Mouse (Mus musculus): ENCODE measurements around the gene Dnpep. TPM values are rescaled to one million over a fixed set of nuclear protein-coding genes. Genes with fewer than 3 reads are reported as not detected.

Dnpep gene
- total RNA-seq, 2 experiments from 2014 or later = 89.5 to 89.8 TPM

DNA sequence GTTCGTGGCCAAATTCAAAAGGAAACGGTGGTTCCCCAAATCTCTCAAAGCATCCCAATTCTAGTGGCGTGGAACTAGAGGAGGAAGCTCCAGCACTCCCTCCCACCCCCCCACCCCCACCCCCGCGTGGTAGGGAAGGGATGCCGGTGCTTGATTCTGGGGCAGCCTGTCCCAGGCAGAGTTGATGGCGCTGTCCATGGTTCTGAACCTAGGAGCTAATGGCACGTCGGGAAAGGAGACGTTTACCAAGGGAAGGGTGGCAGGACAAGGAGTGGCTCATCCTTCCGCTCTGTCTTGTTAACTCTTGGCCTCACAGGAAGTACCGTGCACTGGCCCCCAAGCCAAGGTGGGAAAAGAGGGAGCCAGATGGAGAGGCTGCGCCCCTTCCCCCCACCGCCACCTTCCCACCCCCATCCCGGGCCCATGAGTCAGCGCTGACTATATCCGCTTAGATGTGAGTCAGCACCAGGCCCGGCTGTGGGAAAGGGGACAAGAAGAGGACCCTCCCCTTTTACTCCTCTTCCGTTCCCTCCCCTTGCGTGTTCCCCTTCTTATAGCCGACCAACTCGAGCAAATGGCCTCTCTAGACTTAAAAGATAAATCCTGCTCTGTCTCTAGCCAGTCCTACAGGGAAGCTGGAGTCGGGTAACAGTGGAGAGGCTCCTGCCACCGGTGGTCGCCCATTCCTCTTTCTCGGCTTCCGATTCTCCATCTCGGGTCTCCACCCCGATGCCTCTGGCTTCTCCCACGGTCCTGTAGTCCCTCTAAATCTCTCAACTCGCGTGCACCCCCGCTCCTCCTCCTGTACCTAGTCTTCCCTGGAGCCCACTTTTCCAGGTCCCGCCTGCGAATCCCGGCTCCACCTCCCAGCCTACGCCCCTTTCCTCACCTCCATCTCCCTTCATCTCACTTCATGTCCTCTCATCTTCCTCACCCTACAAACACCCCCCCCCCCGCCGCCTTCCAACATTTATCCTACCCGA is 54.5 kb downstream of the Dnpep start:
- peak; percentile 85 for DNase-seq

DNA sequence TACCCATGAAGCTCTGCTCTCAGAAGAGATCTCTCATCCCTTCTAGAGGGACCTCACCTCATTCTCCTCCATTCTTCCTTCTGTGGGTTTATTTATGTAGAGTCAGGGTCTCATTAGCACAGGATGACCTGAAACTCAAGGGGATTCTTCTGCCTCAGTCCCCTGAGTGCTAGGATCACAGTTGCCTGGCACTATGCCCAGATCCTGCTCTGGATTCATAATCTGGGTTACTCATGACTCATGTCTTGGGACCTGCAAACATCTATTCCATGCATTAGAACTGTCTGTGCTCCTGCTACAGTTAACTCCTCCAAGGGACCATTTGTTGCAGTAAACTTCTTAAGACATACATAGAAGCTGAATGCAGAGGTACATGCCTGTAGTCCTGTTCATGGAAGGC is 56.5 kb downstream of the Dnpep start:
- DNase-seq = no peak

Other genes with a start within 250 kb of the Dnpep start
- gene Nhej1, start 192.8 kb downstream of the Dnpep start, total RNA-seq (2021) = 1 to 10 TPM; 2.3 to 3.1 TPM
- 1 to 10 TPM; 1.2 to 1.3 TPM for gene Slc23a3, start 184.1 kb downstream of the Dnpep start, total RNA-seq (2021)
- 10 to 100 TPM; 27.9 to 35.0 TPM for gene Cnppd1, start 175.3 kb downstream of the Dnpep start, total RNA-seq (2021)
- gene Retreg2, start 175.2 kb downstream of the Dnpep start, total RNA-seq (2021) = 10 to 100 TPM; 34.1 to 37.5 TPM
- 10 to 100 TPM; 17.3 to 20.6 TPM for gene Zfand2b, start 149.3 kb downstream of the Dnpep start, total RNA-seq (2021)
- 10 to 100 TPM; 20.0 to 24.1 TPM for gene Abcb6, start 137.6 kb downstream of the Dnpep start, total RNA-seq (2021)
- 10 to 100 TPM; 10.0 to 12.0 TPM for gene Ankzf1, start 125.8 kb downstream of the Dnpep start, total RNA-seq (2021)
- gene Atg9a, start 125.8 kb downstream of the Dnpep start, total RNA-seq (2021) = 10 to 100 TPM; 39.7 to 40.7 TPM
- gene Glb1l, start 107.2 kb downstream of the Dnpep start, total RNA-seq (2021) = 10 to 100 TPM; 10.7 to 12.7 TPM
- gene Stk16, start 107.2 kb downstream of the Dnpep start, total RNA-seq (2021) = 10 to 100 TPM; 65.6 to 67.0 TPM
- gene Tuba4a, start 98.1 kb downstream of the Dnpep start, total RNA-seq (2021) = 100 to 1,000 TPM; 371 to 462 TPM
- not detected for gene A630095N17Rik, start 85.9 kb downstream of the Dnpep start, total RNA-seq (2021)
- 10 to 100 TPM; 46.4 to 49.2 TPM for gene Dnajb2, start 81.6 kb downstream of the Dnpep start, total RNA-seq (2021)
- under 1 TPM; 0.41 to 0.43 TPM for gene Ptprn, start 53.5 kb downstream of the Dnpep start, total RNA-seq (2021)
- gene Resp18, start 39.6 kb downstream of the Dnpep start, total RNA-seq (2021) = not detected
- 100 to 1,000 TPM; 742 to 747 TPM for gene Des, start 42.3 kb upstream of the Dnpep start, total RNA-seq (2021)
- 100 to 1,000 TPM; 121 to 123 TPM for gene Speg, start 57.3 kb upstream of the Dnpep start, total RNA-seq (2021)
- 10 to 100 TPM; 41.1 to 41.4 TPM for gene Gmppa, start 117.9 kb upstream of the Dnpep start, total RNA-seq (2021)
- not detected for gene Asic4, start 132.4 kb upstream of the Dnpep start, total RNA-seq (2021)
- gene Chpf, start 161.3 kb upstream of the Dnpep start, total RNA-seq (2021) = 10 to 100 TPM; 38.0 to 38.7 TPM
- 1 to 10 TPM in 1 of 2 experiments, under 1 TPM in 1; 0.55 to 1.1 TPM for gene Tmem198, start 161.5 kb upstream of the Dnpep start, total RNA-seq (2021)
- 100 to 1,000 TPM; 196 to 210 TPM for gene Obsl1, start 188.5 kb upstream of the Dnpep start, total RNA-seq (2021)
- 10 to 100 TPM in 1 of 2 experiments, 1 to 10 TPM in 1; 10.0 to 10.3 TPM for gene Inha, start 189.1 kb upstream of the Dnpep start, total RNA-seq (2021)
- 10 to 100 TPM; 15.7 to 16.7 TPM for gene Stk11ip, start 203.5 kb upstream of the Dnpep start, total RNA-seq (2021)
- gene Slc4a3, start 228.3 kb upstream of the Dnpep start, total RNA-seq (2021) = 100 to 1,000 TPM; 121 to 125 TPM

All from heart, postnatal 4 days (tissue).